Mouse (Mus musculus): ENCODE measurements around the gene Zfp462. TPM values are rescaled to one million over a fixed set of nuclear protein-coding genes. Genes with fewer than 3 reads are reported as not detected.

Zfp462 gene
- polyA plus RNA-seq, 2 experiments = 0.05 to 0.35 TPM

DNA sequence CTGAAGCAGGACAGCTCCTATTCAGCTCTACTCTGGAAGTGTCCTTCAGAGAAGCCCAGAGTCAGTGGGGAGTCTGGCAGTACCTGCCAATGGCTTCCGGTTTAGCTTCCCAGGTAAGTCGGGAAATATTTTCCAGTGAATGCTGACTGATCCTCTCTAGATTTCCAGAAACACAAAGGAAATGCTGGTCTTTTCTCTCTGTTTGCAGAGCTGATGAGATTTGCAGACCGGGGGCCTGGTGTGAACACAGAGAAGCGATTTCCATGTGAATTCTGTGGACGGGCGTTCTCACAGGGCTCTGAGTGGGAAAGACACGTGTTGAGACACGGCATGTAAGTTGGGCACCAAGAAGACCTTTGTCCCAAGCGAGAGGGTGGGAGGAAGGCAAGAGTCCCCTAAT lies 134.2 kb downstream of the Zfp462 start:
- Histone ChIP-seq H3K4me1 (replicated peaks; ENCODE audit: control insufficient read depth in 2 of 2, insufficient read depth in 2 of 2, low read length in 1 of 2) (no peaks in the 10 kb centered on the region), H3K9ac (replicated peaks) (no peak overlapping the region), H3K27ac (no peak overlapping the region), H3K36me3 (replicated peaks; ENCODE audit: control insufficient read depth, insufficient read depth, low read depth) (no peaks in the 10 kb centered on the region), H3K4me2 (ENCODE audit: low read depth) (no peak overlapping the region), H3K9me3 (ENCODE audit: control insufficient read depth, low read length) (no peaks in the 10 kb centered on the region), H3K4me3 (ENCODE audit: insufficient read depth in 1 of 2, low read depth in 2 of 2, low read length in 2 of 2) (no peak overlapping the region), H3K27me3 (ENCODE audit: control insufficient read depth, insufficient read depth, low read length) (no peaks in the 10 kb centered on the region)
- ATAC-seq (ENCODE audit: insufficient read depth) = no peak
- TF ChIP-seq EP300 (IDR thresholded peaks at IDR 0.05; ENCODE audit: low read depth) (no peak), CTCF (IDR thresholded peaks at IDR 0.05; ENCODE audit: low read depth) (no peak)
- no peak for DNase-seq (ENCODE audit: low read depth in 3 of 3, low spot score in 3 of 3)
- WGBS (ENCODE audit: insufficient replicate concordance) = 69% methylated on average over 9 of the region's 9 CpGs

DNA sequence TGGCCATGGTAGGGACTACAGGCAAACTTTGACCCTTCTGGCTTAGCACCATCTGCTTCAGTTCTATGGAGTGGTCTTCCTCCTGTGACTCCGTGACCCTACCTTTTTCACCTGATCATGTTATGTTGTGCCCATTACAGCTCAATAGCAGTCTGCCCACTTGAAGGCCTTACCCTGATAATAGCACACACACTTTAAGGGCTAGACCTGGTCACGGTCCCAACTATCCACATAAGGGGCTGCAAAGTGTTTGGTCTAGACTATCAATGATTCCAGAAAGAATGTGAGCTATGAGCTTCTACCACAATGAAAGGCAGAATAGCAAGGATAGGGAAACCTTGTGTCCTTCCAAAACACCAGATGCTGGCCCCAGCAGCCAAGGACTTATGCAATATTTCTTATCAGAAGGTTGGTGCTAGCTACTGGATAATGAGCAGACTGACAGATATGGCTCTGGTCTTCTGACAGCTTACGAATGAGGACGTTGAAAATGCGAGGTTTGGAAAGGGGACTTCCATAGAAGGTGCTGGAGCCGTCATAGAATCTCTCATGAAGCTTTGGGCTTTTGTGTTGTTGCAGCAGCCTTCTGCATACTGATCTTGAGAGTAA lies 139.3 kb downstream of the Zfp462 start:
- DNase-seq (ENCODE audit: low read depth in 3 of 3, low spot score in 3 of 3) (no peak), ATAC-seq (ENCODE audit: insufficient read depth) (no peak)
- 62% methylated on average over 6 of the region's 6 CpGs for WGBS (ENCODE audit: insufficient replicate concordance)
- no peaks in the 10 kb centered on the region for H3K4me1 ChIP-seq (replicated peaks; ENCODE audit: control insufficient read depth in 2 of 2, insufficient read depth in 2 of 2, low read length in 1 of 2)
- no peak overlapping the region for H3K4me2 ChIP-seq (ENCODE audit: low read depth)
- H3K9me3 ChIP-seq (ENCODE audit: control insufficient read depth, low read length) = no peaks in the 10 kb centered on the region
- H3K9ac ChIP-seq (replicated peaks) = no peak overlapping the region
- no peaks in the 10 kb centered on the region for H3K36me3 ChIP-seq (replicated peaks; ENCODE audit: control insufficient read depth, insufficient read depth, low read depth)
- no peak overlapping the region for H3K27ac ChIP-seq
- no peaks in the 10 kb centered on the region for H3K27me3 ChIP-seq (ENCODE audit: control insufficient read depth, insufficient read depth, low read length)
- H3K4me3 ChIP-seq (ENCODE audit: insufficient read depth in 1 of 2, low read depth in 2 of 2, low read length in 2 of 2) = no peak overlapping the region
- TF ChIP-seq EP300 (IDR thresholded peaks at IDR 0.05; ENCODE audit: low read depth) (no peak), CTCF (IDR thresholded peaks at IDR 0.05; ENCODE audit: low read depth) (no peak)

GRCm38 (mm10) chr4:55088153-55088552 lies 143.3 kb downstream of the Zfp462 start:
- Histone ChIP-seq H3K27me3 (ENCODE audit: control insufficient read depth, insufficient read depth, low read length) (no peaks in the 10 kb centered on the region), H3K4me1 (replicated peaks; ENCODE audit: control insufficient read depth in 2 of 2, insufficient read depth in 2 of 2, low read length in 1 of 2) (no peaks in the 10 kb centered on the region), H3K9ac (replicated peaks) (no peak overlapping the region), H3K36me3 (replicated peaks; ENCODE audit: control insufficient read depth, insufficient read depth, low read depth) (no peaks in the 10 kb centered on the region), H3K4me3 (ENCODE audit: insufficient read depth in 1 of 2, low read depth in 2 of 2, low read length in 2 of 2) (no peak overlapping the region), H3K9me3 (ENCODE audit: control insufficient read depth, low read length) (no peaks in the 10 kb centered on the region), H3K4me2 (ENCODE audit: low read depth) (no peak overlapping the region), H3K27ac (no peak overlapping the region)
- WGBS (ENCODE audit: insufficient replicate concordance) = 53% methylated on average over 3 of the region's 3 CpGs
- ATAC-seq (ENCODE audit: insufficient read depth) = no peak
- DNase-seq (ENCODE audit: low read depth in 3 of 3, low spot score in 3 of 3) = no peak
- TF ChIP-seq EP300 (IDR thresholded peaks at IDR 0.05; ENCODE audit: low read depth) = no peak
- TF ChIP-seq CTCF (IDR thresholded peaks at IDR 0.05; ENCODE audit: low read depth) = no peak

DNA sequence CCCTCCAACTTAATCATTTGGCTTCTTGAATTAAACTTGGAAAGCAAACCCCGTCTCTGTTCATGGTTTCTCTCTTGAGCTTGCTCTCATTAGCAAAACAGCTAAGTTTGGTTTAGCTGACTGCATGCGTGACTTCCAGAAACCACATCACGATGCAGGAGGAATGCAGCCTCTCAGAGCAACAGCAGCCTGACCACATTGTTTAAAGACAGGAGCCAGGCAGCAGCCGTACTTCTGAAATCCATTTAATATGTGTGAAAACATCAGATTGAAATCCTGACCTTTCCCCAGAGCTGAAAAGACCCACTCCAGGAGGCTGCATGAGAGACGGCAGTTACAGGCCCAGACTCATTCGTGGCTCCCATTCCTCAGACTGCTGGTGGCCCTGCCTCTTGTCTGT lies 144.1 kb downstream of the Zfp462 start:
- H3K27me3 ChIP-seq (ENCODE audit: control insufficient read depth, insufficient read depth, low read length) = no peaks in the 10 kb centered on the region
- H3K4me1 ChIP-seq (replicated peaks; ENCODE audit: control insufficient read depth in 2 of 2, insufficient read depth in 2 of 2, low read length in 1 of 2) = no peaks in the 10 kb centered on the region
- WGBS (ENCODE audit: insufficient replicate concordance) = 61% methylated on average over 6 of the region's 6 CpGs
- ATAC-seq (ENCODE audit: insufficient read depth) (no peak), DNase-seq (ENCODE audit: low read depth in 3 of 3, low spot score in 3 of 3) (no peak)
- H3K9ac ChIP-seq (replicated peaks) = no peak overlapping the region
- no peak overlapping the region for H3K4me3 ChIP-seq (ENCODE audit: insufficient read depth in 1 of 2, low read depth in 2 of 2, low read length in 2 of 2)
- no peaks in the 10 kb centered on the region for H3K9me3 ChIP-seq (ENCODE audit: control insufficient read depth, low read length)
- TF ChIP-seq EP300 (IDR thresholded peaks at IDR 0.05; ENCODE audit: low read depth) (no peak), CTCF (IDR thresholded peaks at IDR 0.05; ENCODE audit: low read depth) (no peak)
- no peaks in the 10 kb centered on the region for H3K36me3 ChIP-seq (replicated peaks; ENCODE audit: control insufficient read depth, insufficient read depth, low read depth)
- no peak overlapping the region for H3K4me2 ChIP-seq (ENCODE audit: low read depth)
- no peak overlapping the region for H3K27ac ChIP-seq

DNA sequence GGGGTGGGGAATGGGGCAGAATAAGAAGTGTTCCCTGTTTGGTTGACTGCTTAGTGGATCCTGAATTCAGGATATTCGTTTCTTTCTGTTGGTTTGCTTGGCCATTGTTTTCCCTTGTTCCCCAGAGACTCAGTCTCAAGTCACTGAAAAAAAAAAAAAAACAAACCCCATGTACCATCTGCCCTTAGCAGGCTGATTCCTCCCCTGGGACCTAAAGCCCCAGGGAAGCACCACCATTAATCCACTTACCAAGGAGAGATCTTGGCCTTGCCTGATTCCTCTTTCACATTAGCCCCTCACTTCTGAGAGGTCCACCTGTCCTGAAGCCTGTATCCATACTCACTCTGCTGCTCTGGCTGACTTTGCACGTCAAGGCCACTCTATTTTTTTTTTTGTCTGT lies 152.3 kb downstream of the Zfp462 start:
- Histone ChIP-seq H3K4me1 (replicated peaks; ENCODE audit: control insufficient read depth in 2 of 2, insufficient read depth in 2 of 2, low read length in 1 of 2) (no peaks in the 10 kb centered on the region), H3K4me2 (ENCODE audit: low read depth) (no peak overlapping the region), H3K27me3 (ENCODE audit: control insufficient read depth, insufficient read depth, low read length) (no peaks in the 10 kb centered on the region), H3K9ac (replicated peaks) (no peak overlapping the region), H3K9me3 (ENCODE audit: control insufficient read depth, low read length) (no peaks in the 10 kb centered on the region), H3K4me3 (ENCODE audit: insufficient read depth in 1 of 2, low read depth in 2 of 2, low read length in 2 of 2) (no peak overlapping the region), H3K36me3 (replicated peaks; ENCODE audit: control insufficient read depth, insufficient read depth, low read depth) (no peaks in the 10 kb centered on the region), H3K27ac (no peak overlapping the region)
- DNase-seq (ENCODE audit: low read depth in 3 of 3, low spot score in 3 of 3) (no peak), ATAC-seq (ENCODE audit: insufficient read depth) (no peak)
- no peak for TF ChIP-seq CTCF (IDR thresholded peaks at IDR 0.05; ENCODE audit: low read depth)
- TF ChIP-seq EP300 (IDR thresholded peaks at IDR 0.05; ENCODE audit: low read depth) = no peak
- WGBS (ENCODE audit: insufficient replicate concordance) = 33% methylated on average over 2 of the region's 2 CpGs
